Mouse (Mus musculus) cerebellum, adult 9-10 months (tissue): ENCODE data around the gene Krt88.
A peak's percentile ranks its signal among the peaks of the same experiment; 100 is the strongest.

ENCODE experiments used
- DNase-seq: peaks from one replicate; pipeline ENCODE4 v3.0.0; 2022

The Krt88 gene

GRCm38 (mm10) chr15:101447444-101447843, at the start of gene Krt88:
Gene Krt88, plus strand, starts transcription at chr15:101447744.
- DNase-seq: no peak

- DNase-seq: no peak
Measured at GRCm38 (mm10) chr15:101398269-101398668, 49.3 kb upstream of the Krt88 start.

- DNase-seq: no peak
Measured at GRCm38 (mm10) chr15:101410775-101411174, 36.8 kb upstream of the Krt88 start, which contains the start of gene Krt7. Gene Krt7, plus strand, starts transcription at chr15:101411043.

GRCm38 (mm10) chr15:101412188-101412587, 35.4 kb upstream of the Krt88 start:
- DNase-seq: no peak

GRCm38 (mm10) chr15:101413916-101414635, 33.5 kb upstream of the Krt88 start:
- DNase-seq: no peak

GRCm38 (mm10) chr15:101414807-101415565, 32.6 kb upstream of the Krt88 start:
- peak; percentile 38 for DNase-seq

GRCm38 (mm10) chr15:101418950-101419349, 28.6 kb upstream of the Krt88 start:
- no peak for DNase-seq

GRCm38 (mm10) chr15:101420903-101421302, 26.6 kb upstream of the Krt88 start:
- DNase-seq: no peak

- DNase-seq: no peak
Measured at GRCm38 (mm10) chr15:101424914-101425313, 22.6 kb upstream of the Krt88 start.

GRCm38 (mm10) chr15:101436611-101437010, 10.9 kb upstream of the Krt88 start:
- DNase-seq: no peak

- DNase-seq: no peak
Measured at GRCm38 (mm10) chr15:101438555-101438954, 9.0 kb upstream of the Krt88 start, which contains the start of gene Krt87. Gene Krt87, minus strand, starts transcription at chr15:101438804.

GRCm38 (mm10) chr15:101440837-101441236, 6.7 kb upstream of the Krt88 start:
- DNase-seq: no peak

GRCm38 (mm10) chr15:101446572-101446971, 972 bp upstream of the Krt88 start:
- no peak for DNase-seq

- DNase-seq: peak; percentile 71
Measured at GRCm38 (mm10) chr15:101453093-101453736, 5.7 kb downstream of the Krt88 start.

- DNase-seq: no peak
Measured at GRCm38 (mm10) chr15:101454774-101455173, 7.2 kb downstream of the Krt88 start.

- DNase-seq: no peak
Measured at GRCm38 (mm10) chr15:101455292-101455691, 7.7 kb downstream of the Krt88 start.

GRCm38 (mm10) chr15:101455891-101456290, 8.3 kb downstream of the Krt88 start:
- no peak for DNase-seq

- DNase-seq: no peak
Measured at GRCm38 (mm10) chr15:101458361-101458930, 10.9 kb downstream of the Krt88 start.

- DNase-seq: no peak
Measured at GRCm38 (mm10) chr15:101459283-101459682, 11.7 kb downstream of the Krt88 start.

- DNase-seq: no peak
Measured at GRCm38 (mm10) chr15:101463651-101464050, 16.1 kb downstream of the Krt88 start, which contains the start of gene Krt81. Gene Krt81, minus strand, starts transcription at chr15:101463751.

GRCm38 (mm10) chr15:101469093-101469492, 21.5 kb downstream of the Krt88 start:
- no peak for DNase-seq

GRCm38 (mm10) chr15:101472952-101473528, 25.5 kb downstream of the Krt88 start, which contains the start of gene Krt86:
Gene Krt86, plus strand, starts transcription at chr15:101473478.
- DNase-seq: no peak
